Mouse (Mus musculus) hindbrain, embryonic 15.5 days (tissue): ENCODE measurements around the gene Gstt2. TPM values are rescaled to one million over a fixed set of nuclear protein-coding genes. Genes with fewer than 3 reads are reported as not detected.
"Not testable (repeated sequence)": the region's sequence is repeated elsewhere in the genome, so short reads cannot be mapped to it uniquely, and the experiment has no call there.

Source experiments
- ATAC-seq: fragments of 200-750 bp; cut with Nextera tagmentation; 2 replicates; pipeline ENCODE4 v1.8.0; 2017; ENCODE audit warnings: low read depth, moderate number of reproducible peaks, moderate TSS enrichment; ENCODE audit not compliant: low FRiP score
- H3K27ac ChIP-seq: fragments of 300-500 bp; sonication (generic); replicated peaks from 2 replicates; pipeline ENCODE4 v1.5.1; 2015; ENCODE audit warnings: mild to moderate bottlenecking, inconsistent platforms
- H3K27me3 ChIP-seq: fragments of 300-500 bp; sonication (generic); 2 replicates; pipeline ENCODE4 v1.6.1; 2015; ENCODE audit warnings: control low read depth, inconsistent platforms
- H3K36me3 ChIP-seq: fragments of 300-500 bp; sonication (generic); 2 replicates; pipeline ENCODE4 v1.6.1; 2015; ENCODE audit warnings: control low read depth, inconsistent platforms
- H3K4me1 ChIP-seq: fragments of 300-500 bp; sonication (generic); replicated peaks from 2 replicates; pipeline ENCODE4 v1.6.1; 2015; ENCODE audit warnings: control low read depth, inconsistent platforms
- H3K4me2 ChIP-seq: fragments of 300-500 bp; sonication (generic); 2 replicates; pipeline ENCODE4 v1.6.1; 2015; ENCODE audit warnings: moderate library complexity, mild to moderate bottlenecking, inconsistent platforms
- H3K4me3 ChIP-seq: fragments of 300-500 bp; sonication (generic); 2 replicates; pipeline ENCODE4 v1.5.1; 2015; ENCODE audit warnings: mild to moderate bottlenecking, inconsistent platforms
- H3K9ac ChIP-seq: fragments of 300-500 bp; sonication (generic); 2 replicates; pipeline ENCODE4 v1.6.1; 2015; ENCODE audit warnings: inconsistent platforms
- H3K9me3 ChIP-seq: fragments of 300-500 bp; sonication (generic); 2 replicates; pipeline ENCODE4 v1.6.1; 2016; ENCODE audit warnings: control low read depth, inconsistent platforms
- WGBS: fragments of 180-500 bp; shearing (Covaris S2); methylation state at CpG from one replicate; pipeline ENCODE4 v1.1.7; 2015; 5-methylcytosine and 5-hydroxymethylcytosine counted together
- polyA plus RNA-seq: library from polyadenylated mRNA; unstranded; fragments of >200 nt; fragmentation: Nextera tagmentation; extraction: Ambion mirVana; gene quantifications from 2 replicates; pipeline ENCODE4 v1.2.1, GENCODE M21; 2015

Gene Gstt2
- polyA plus RNA-seq, 1 experiment from 2014 or later = 6.6 TPM

- Histone ChIP-seq H3K9ac (no peak overlapping the region), H3K4me2 (no peak overlapping the region), H3K36me3 (peaks cover 4% of the 10 kb centered on the region; the same call in 1 of the 2 replicates), H3K4me1 (peaks cover 21% of the 10 kb centered on the region), H3K27ac (no peak overlapping the region), H3K4me3 (no peak overlapping the region), H3K27me3 (no peaks in the 10 kb centered on the region), H3K9me3 (no peaks in the 10 kb centered on the region)
- WGBS = 17% methylated on average over 10 of the region's 10 CpGs
- ATAC-seq = 0 out of 2 replicates have a peak, but pooled peaks have one; percentile 60
These were observed 16.2 kb upstream of the Gstt2 start for GRCm38 (mm10) chr10:75853452-75853851.

- Histone ChIP-seq H3K4me2 (no peak overlapping the region), H3K4me3 (no peak overlapping the region), H3K9me3 (no peaks in the 10 kb centered on the region), H3K27me3 (no peaks in the 10 kb centered on the region), H3K27ac (no peak overlapping the region), H3K4me1 (peaks cover 13% of the 10 kb centered on the region), H3K9ac (no peak overlapping the region), H3K36me3 (no peaks in the 10 kb centered on the region)
- no peak for ATAC-seq
- WGBS = 94% methylated on average over 12 of the region's 12 CpGs
These were observed 15.4 kb upstream of the Gstt2 start for GRCm38 (mm10) chr10:75852539-75853125.

- no peak overlapping the region for H3K27ac ChIP-seq
- H3K9me3 ChIP-seq = no peaks in the 10 kb centered on the region
These were observed 14.5 kb upstream of the Gstt2 start for GRCm38 (mm10) chr10:75851681-75852080.

GRCm38 (mm10) chr10:75851076-75851475 lies 13.9 kb upstream of the Gstt2 start:
- no peak overlapping the region for H3K4me2 ChIP-seq
- H3K36me3 ChIP-seq = no peaks in the 10 kb centered on the region
- no peak overlapping the region for H3K27ac ChIP-seq
- 1% methylated on average over 6 of the region's 6 CpGs for WGBS
- H3K27me3 ChIP-seq = no peaks in the 10 kb centered on the region
- ATAC-seq = no peak
- no peak overlapping the region for H3K9ac ChIP-seq
- H3K4me1 ChIP-seq = peaks cover 11% of the 10 kb centered on the region
- H3K4me3 ChIP-seq = no peak overlapping the region
- no peaks in the 10 kb centered on the region for H3K9me3 ChIP-seq

More at GRCm38 (mm10) chr10:75851681-75852080, 14.5 kb upstream of the Gstt2 start:
- Histone ChIP-seq H3K36me3 (no peaks in the 10 kb centered on the region), H3K4me3 (no peak overlapping the region), H3K4me2 (no peak overlapping the region), H3K27me3 (no peaks in the 10 kb centered on the region), H3K4me1 (peaks cover 11% of the 10 kb centered on the region), H3K9ac (no peak overlapping the region)
- WGBS = 24% methylated on average over 3 of the region's 3 CpGs
- ATAC-seq = no peak

- no peak overlapping the region for H3K9ac ChIP-seq
- 18% methylated on average over 3 of the region's 3 CpGs for WGBS
- H3K4me3 ChIP-seq = no peak overlapping the region
- H3K27ac ChIP-seq = no peak overlapping the region
- H3K4me1 ChIP-seq = peaks cover 11% of the 10 kb centered on the region
- no peak for ATAC-seq
- no peaks in the 10 kb centered on the region for H3K36me3 ChIP-seq
- H3K27me3 ChIP-seq = no peaks in the 10 kb centered on the region
- H3K4me2 ChIP-seq = no peak overlapping the region
- H3K9me3 ChIP-seq = no peaks in the 10 kb centered on the region
These were observed 11.2 kb upstream of the Gstt2 start for GRCm38 (mm10) chr10:75848382-75848781.

GRCm38 (mm10) chr10:75845306-75845930 lies 8.2 kb upstream of the Gstt2 start:
- Histone ChIP-seq H3K36me3 (no peaks in the 10 kb centered on the region), H3K27ac (no peak overlapping the region), H3K27me3 (no peaks in the 10 kb centered on the region), H3K4me1 (no peaks in the 10 kb centered on the region), H3K9me3 (no peaks in the 10 kb centered on the region), H3K4me3 (no peak overlapping the region), H3K9ac (no peak overlapping the region), H3K4me2 (no peak overlapping the region)
- 83% methylated on average over 6 of the region's 6 CpGs for WGBS
- no peak for ATAC-seq

- H3K9me3 ChIP-seq = no peaks in the 10 kb centered on the region
- H3K4me2 ChIP-seq = no peak overlapping the region
- no peaks in the 10 kb centered on the region for H3K4me1 ChIP-seq
- ATAC-seq = no peak
- H3K27me3 ChIP-seq = no peaks in the 10 kb centered on the region
- no peak overlapping the region for H3K4me3 ChIP-seq
- H3K27ac ChIP-seq = no peak overlapping the region
- H3K36me3 ChIP-seq = no peaks in the 10 kb centered on the region
- no peak overlapping the region for H3K9ac ChIP-seq
- 92% methylated on average over 1 of the region's 1 CpGs for WGBS
These were observed 7.6 kb upstream of the Gstt2 start for GRCm38 (mm10) chr10:75844800-75845199.

GRCm38 (mm10) chr10:75843898-75844297 lies 6.7 kb upstream of the Gstt2 start:
- H3K27me3 ChIP-seq, H3K4me2 ChIP-seq, H3K27ac ChIP-seq, ATAC-seq, H3K36me3 ChIP-seq, H3K9ac ChIP-seq, H3K9me3 ChIP-seq, H3K4me1 ChIP-seq, H3K4me3 ChIP-seq: not testable (repeated sequence)
- WGBS = 86% methylated on average over 6 of the region's 6 CpGs

GRCm38 (mm10) chr10:75839092-75839491 lies 1.9 kb upstream of the Gstt2 start:
- Histone ChIP-seq H3K36me3 (no peaks in the 10 kb centered on the region), H3K27me3 (peaks cover 4% of the 10 kb centered on the region; the same call in 1 of the 2 replicates), H3K27ac (no peak overlapping the region), H3K4me2 (no peak overlapping the region), H3K9ac (no peak overlapping the region), H3K4me3 (no peak overlapping the region), H3K4me1 (peaks cover 37% of the 10 kb centered on the region), H3K9me3 (no peaks in the 10 kb centered on the region)
- ATAC-seq = no peak
- 88% methylated on average over 10 of the region's 10 CpGs for WGBS

GRCm38 (mm10) chr10:75835761-75836531 lies 1.3 kb downstream of the Gstt2 start:
- Histone ChIP-seq H3K36me3 (no peaks in the 10 kb centered on the region), H3K27me3 (peaks cover 16% of the 10 kb centered on the region; the same call in 1 of the 2 replicates), H3K4me3 (peak overlapping the region; percentile 29), H3K4me1 (peaks cover 44% of the 10 kb centered on the region), H3K9ac (no peak overlapping the region), H3K4me2 (peak overlapping the region; percentile 72), H3K9me3 (no peaks in the 10 kb centered on the region), H3K27ac (no peak overlapping the region)
- no peak for ATAC-seq
- 30% methylated on average over 7 of the region's 10 CpGs for WGBS

GRCm38 (mm10) chr10:75835307-75835706 lies 1.9 kb downstream of the Gstt2 start:
- H3K27ac ChIP-seq = no peak overlapping the region
- peak overlapping the region; percentile 72 for H3K4me2 ChIP-seq
- no peak overlapping the region for H3K9ac ChIP-seq
- H3K9me3 ChIP-seq = no peaks in the 10 kb centered on the region
- peak overlapping the region; percentile 29 for H3K4me3 ChIP-seq
- ATAC-seq = peak; percentile 47; the same call in 1 of the 2 replicates
- peaks cover 44% of the 10 kb centered on the region for H3K4me1 ChIP-seq
- WGBS = 1% methylated on average over 10 of the region's 10 CpGs
- H3K27me3 ChIP-seq = peaks cover 16% of the 10 kb centered on the region; the same call in 1 of the 2 replicates
- H3K36me3 ChIP-seq = no peaks in the 10 kb centered on the region

GRCm38 (mm10) chr10:75834721-75835120 lies 2.5 kb downstream of the Gstt2 start:
- WGBS = 18% methylated on average over 9 of the region's 9 CpGs
- Histone ChIP-seq H3K4me2 (peak overlapping the region; percentile 72), H3K36me3 (no peaks in the 10 kb centered on the region), H3K4me3 (peak overlapping the region; percentile 36), H3K27me3 (peaks cover 16% of the 10 kb centered on the region; the same call in 1 of the 2 replicates), H3K9ac (peak overlapping the region; percentile 40; the same call in 1 of the 2 replicates), H3K27ac (no peak overlapping the region), H3K4me1 (peaks cover 44% of the 10 kb centered on the region), H3K9me3 (no peaks in the 10 kb centered on the region)
- no peak for ATAC-seq
